In genomic region chr12:85110698-85111592, GRCm38 (mm10) we compare ENCODE assay signal across 8 mouse cellular contexts. TPM values are rescaled to one million over a fixed set of nuclear protein-coding genes. Genes with fewer than 3 reads are reported as not detected.
DNase-seq lines count a peak whose midpoint lies in the region; ATAC-seq and TF ChIP-seq lines count a peak whose summit lies in the region.

Gene Prox2 (minus strand): TSS chr12:85110759.
Gene Dlst (plus strand): TSS chr12:85110833.

- peak; percentile 71 for TF ChIP-seq POLR2A in brain, embryonic 14.5 days (IDR thresholded peaks at IDR 0.05; ENCODE audit: borderline replicate concordance, extremely low read depth, insufficient read depth, insufficient read length, poor library complexity, severe bottlenecking)

- no peak for TF ChIP-seq CTCF in brain, embryonic 14.5 days (IDR thresholded peaks at IDR 0.05; ENCODE audit: borderline replicate concordance, extremely low read depth, insufficient read depth, insufficient read length)

- ATAC-seq in erythroblast, adult 5-6 weeks (replicated peaks; ENCODE audit: low FRiP score, poor library complexity, severe bottlenecking): peak; percentile 93
- ATAC-seq in heart, embryonic 11.5 days (replicated peaks; ENCODE audit: insufficient number of reproducible peaks, low FRiP score, low TSS enrichment): peak; percentile 88
- peak; percentile 95 for ATAC-seq in kidney, embryonic 16.5 days (ENCODE audit: low FRiP score, low TSS enrichment)

- under 1% methylated on average over 83 of the region's 83 CpGs for WGBS in heart, embryonic 11.5 days (ENCODE audit: insufficient replicate concordance)
- under 1% methylated on average over 83 of the region's 83 CpGs for WGBS in kidney, embryonic 16.5 days

- H3K27me3 ChIP-seq in heart, embryonic 11.5 days (ENCODE audit: control insufficient read depth, insufficient read depth, low read length): no peaks in the 10 kb centered on the region
- no peaks in the 10 kb centered on the region for H3K27me3 ChIP-seq in kidney, embryonic 16.5 days (ENCODE audit: insufficient read depth, low read length)

- H3K4me1 ChIP-seq in heart, embryonic 11.5 days (ENCODE audit: control insufficient read depth, insufficient read depth, low read length): peaks cover 26% of the 10 kb centered on the region
- peaks cover 38% of the 10 kb centered on the region for H3K4me1 ChIP-seq in kidney, embryonic 16.5 days (ENCODE audit: insufficient read depth, low read length)

- peak within 1 kb of the TSS; percentile 100 for H3K4me3 ChIP-seq in heart, embryonic 11.5 days (ENCODE audit: low read depth, low read length)
- H3K4me3 ChIP-seq in kidney, embryonic 16.5 days (ENCODE audit: low read length): peak within 1 kb of the TSS; percentile 82

- H3K9me3 ChIP-seq in heart, embryonic 11.5 days (replicated peaks; ENCODE audit: control insufficient read depth, low read length): no peaks in the 10 kb centered on the region
- no peaks in the 10 kb centered on the region for H3K9me3 ChIP-seq in kidney, embryonic 16.5 days (ENCODE audit: low read length)

- peak within 1 kb of the TSS; percentile 98 for H3K9ac ChIP-seq in heart, embryonic 11.5 days (ENCODE audit: low read depth, low read length)
- peak within 1 kb of the TSS; percentile 96 for H3K9ac ChIP-seq in kidney, embryonic 16.5 days (replicated peaks; ENCODE audit: low read length)

- DNase-seq in CD4-positive helper T cell, adult 2 months (ENCODE audit: low read depth, low spot score): peak; percentile 87
- peak; percentile 94 for DNase-seq in brain, embryonic 14.5 days (ENCODE audit: low read depth)
- DNase-seq in liver: peak; percentile 92
- peak; percentile 66 to 80 for DNase-seq in monocyte, adult 2 months (ENCODE audit: low read depth in 1 of 2, low spot score in 2 of 2)
- peak; percentile 84 to 87 for DNase-seq in spleen, postnatal 14 days (ENCODE audit: low spot score in 2 of 2)

- H3K4me2 ChIP-seq in heart, embryonic 11.5 days: peak within 1 kb of the TSS; percentile 96
- H3K4me2 ChIP-seq in kidney, embryonic 16.5 days (replicated peaks; ENCODE audit: low read depth, low read length): peak within 1 kb of the TSS; percentile 93

- H3K27ac ChIP-seq in heart, embryonic 11.5 days (ENCODE audit: low read depth, low read length): peak within 1 kb of the TSS; percentile 91
- peak within 1 kb of the TSS; percentile 87 for H3K27ac ChIP-seq in kidney, embryonic 16.5 days (ENCODE audit: low read length)

- H3K36me3 ChIP-seq in heart, embryonic 11.5 days (ENCODE audit: control insufficient read depth, insufficient read depth, low read length): peaks cover 2% of the 10 kb centered on the region; the same call in 1 of the 2 replicates
- H3K36me3 ChIP-seq in kidney, embryonic 16.5 days (ENCODE audit: insufficient read depth, low read length): peaks cover 7% of the 10 kb centered on the region; the same call in 1 of the 2 replicates

RNA-seq across cellular contexts. Expression of gene Prox2, which starts in this region (rescaled TPM):
- 0.60 and 0.98 TPM in 2 replicates for polyA plus RNA-seq in brain, embryonic 14.5 days (2012; rRNA removed)
- total RNA-seq in erythroblast, adult 5-6 weeks (2015; ENCODE audit: low replicate concordance): not detected in 2 replicates
- 1.3 and 3.1 TPM in 2 replicates for total RNA-seq in erythroblast, adult 5-6 weeks (2017; ENCODE audit: low replicate concordance)
- polyA plus RNA-seq in heart, embryonic 11.5 days (2014; fragmentation: Nextera tagmentation; extraction: Ambion mirVana): 2.5 and 3.1 TPM in 2 replicates
- 3.7 and 4.9 TPM in 2 replicates for polyA plus RNA-seq in kidney, embryonic 16.5 days (2015; fragmentation: Nextera tagmentation; extraction: Ambion mirVana)

RNA-seq across cellular contexts. Expression of gene Dlst, which starts in this region (rescaled TPM):
- 145 and 157 TPM in 2 replicates for polyA plus RNA-seq in brain, embryonic 14.5 days (2012; rRNA removed)
- 21.1 and 53.9 TPM in 2 replicates for total RNA-seq in erythroblast, adult 5-6 weeks (2015; ENCODE audit: low replicate concordance)
- 122 and 210 TPM in 2 replicates for total RNA-seq in erythroblast, adult 5-6 weeks (2017; ENCODE audit: low replicate concordance)
- polyA plus RNA-seq in heart, embryonic 11.5 days (2014; fragmentation: Nextera tagmentation; extraction: Ambion mirVana): 170 and 200 TPM in 2 replicates
- 153 TPM in 2 replicates for polyA plus RNA-seq in kidney, embryonic 16.5 days (2015; fragmentation: Nextera tagmentation; extraction: Ambion mirVana)

Comparison
In these comparisons a context has a peak if more than half of its experiments do, and no peak if none do; other contexts are left out.
1. Peak in every context shown above with its lines: DNase-seq, ATAC-seq, H3K4me3 ChIP-seq and H3K27ac ChIP-seq.